Mouse (Mus musculus) adrenal gland, postnatal 36 days (tissue): ENCODE results near the gene Bmpr2. TPM values are rescaled to one million over a fixed set of nuclear protein-coding genes. Genes with fewer than 3 reads are reported as not detected.

Experiments used
- DNase-seq, 2 experiments: peaks; one replicate each; pipeline ENCODE4 v3.0.0; 2021; ENCODE audit warnings: mixed read lengths in 1 of 2
- total RNA-seq, 2 experiments: library from RNA; stranded (reverse); gene quantifications; 2 replicates each; pipeline ENCODE4 v1.2.3; 2021

The Bmpr2 gene
- total RNA-seq, 2 experiments from 2014 or later, result 73.4 to 78.1 TPM

DNA sequence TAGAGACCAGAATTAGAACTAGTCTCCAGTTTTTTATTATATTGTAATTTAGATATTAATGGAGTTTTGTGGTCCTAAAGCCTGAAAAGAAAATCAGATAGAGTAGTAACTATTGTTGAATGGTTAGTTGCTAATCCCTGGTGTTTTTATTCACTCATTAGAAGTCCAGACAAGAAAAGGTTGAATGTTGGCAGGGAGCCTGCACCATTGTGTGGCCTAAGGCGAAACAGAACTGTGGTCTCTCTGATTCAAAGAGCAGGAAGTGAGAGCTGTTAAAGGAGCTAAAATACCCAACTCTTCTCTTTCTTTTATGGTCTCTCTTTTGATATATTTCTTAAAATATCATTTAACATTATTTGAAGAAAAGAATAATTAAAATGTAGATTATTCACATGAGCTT lies 32.1 kb downstream of the Bmpr2 start:
- DNase-seq, result peak; percentile 34 to 46

DNA sequence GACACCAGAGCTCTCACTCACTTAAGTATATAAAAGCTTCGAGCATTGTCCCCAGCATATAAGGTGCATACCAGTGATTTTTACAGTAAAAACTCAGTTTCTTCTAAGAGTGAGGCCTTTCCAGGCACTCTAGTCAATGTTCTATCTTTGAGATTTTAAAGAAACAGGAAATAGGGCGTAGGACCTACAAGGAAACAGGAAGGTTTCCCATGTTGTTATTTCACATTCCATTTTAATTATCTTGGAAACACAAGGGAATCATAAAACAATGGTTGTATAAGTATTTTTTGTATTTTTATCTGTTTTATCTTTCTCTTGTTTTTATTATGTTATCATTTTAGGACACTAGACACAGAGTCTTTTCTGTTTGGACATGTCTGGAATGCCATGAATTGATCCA lies 34.7 kb downstream of the Bmpr2 start:
- DNase-seq, result no peak

DNA sequence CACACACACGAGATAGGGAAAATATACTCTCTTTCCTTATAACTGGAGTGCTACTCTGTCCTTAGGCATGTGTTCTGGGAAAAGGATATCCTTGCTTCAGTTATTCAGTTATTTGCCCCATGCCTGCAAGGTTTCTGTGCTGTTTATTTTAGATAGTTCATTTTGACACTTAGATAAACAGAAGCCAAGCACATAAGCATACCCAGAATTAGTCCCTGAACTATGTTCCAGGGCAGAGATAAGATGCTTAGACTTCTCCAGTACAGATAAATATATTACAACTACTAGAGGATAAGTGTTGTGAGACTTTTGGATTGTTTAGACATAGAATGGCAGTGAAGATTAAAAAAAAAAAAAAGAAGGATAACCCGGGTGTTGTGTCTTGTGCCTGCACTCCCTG lies 41.2 kb downstream of the Bmpr2 start:
- no peak for DNase-seq

DNA sequence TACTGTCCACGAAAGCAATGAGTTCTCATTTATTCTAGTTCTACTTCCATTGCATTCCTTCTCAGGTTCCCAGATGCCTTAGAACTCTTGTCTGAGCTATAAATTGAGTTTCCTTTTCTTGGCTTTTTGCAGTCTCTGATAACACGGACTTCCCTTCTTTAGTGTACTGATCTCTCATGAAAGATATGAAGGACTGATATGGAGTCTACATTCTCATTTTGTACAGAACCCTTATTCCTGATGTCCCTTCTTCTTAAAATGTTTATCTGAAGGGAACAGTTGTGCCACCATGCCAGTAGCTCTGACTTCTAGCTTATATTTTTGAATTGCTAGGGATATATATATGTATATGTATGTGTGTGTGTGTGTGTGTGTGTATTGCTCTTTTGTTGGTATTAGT lies 46.7 kb downstream of the Bmpr2 start:
- DNase-seq, result no peak

DNA sequence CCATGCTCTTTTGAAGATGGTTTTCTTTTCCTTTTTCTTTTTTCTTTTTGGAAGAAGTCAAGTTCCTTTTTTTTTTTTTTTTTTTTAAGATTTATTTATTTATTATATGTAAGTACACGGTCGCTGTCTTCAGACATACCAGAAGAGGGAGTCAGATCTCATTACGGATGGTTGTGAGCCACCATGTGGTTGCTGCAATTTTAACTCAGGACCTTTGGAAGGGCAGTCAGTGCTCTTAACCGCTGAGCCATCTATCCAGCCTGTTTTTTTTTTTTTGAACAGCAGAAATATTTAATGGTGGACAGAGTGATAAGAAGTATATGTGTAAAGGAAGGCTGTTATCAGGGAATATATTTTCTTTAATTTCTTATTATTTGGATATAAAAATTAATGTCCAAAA lies 49.6 kb downstream of the Bmpr2 start:
- DNase-seq, result no peak

DNA sequence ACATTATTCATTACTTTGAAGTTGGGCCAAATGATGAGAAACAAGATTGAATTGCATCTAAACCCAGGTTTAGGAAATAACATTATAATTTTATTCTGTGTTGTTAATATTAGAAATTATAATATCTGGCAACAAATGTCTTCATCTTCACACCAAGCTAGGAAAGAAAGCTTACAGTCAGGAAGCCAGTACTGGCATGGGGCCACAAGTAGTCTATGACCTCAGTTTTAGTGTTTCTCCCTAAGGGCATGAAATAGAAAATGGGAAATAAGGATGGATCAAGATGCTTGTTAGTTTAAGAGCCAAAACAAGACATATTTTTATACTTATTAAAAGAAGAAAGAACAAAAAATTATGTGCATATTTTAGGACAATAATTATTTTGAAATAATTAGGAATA lies 62.2 kb downstream of the Bmpr2 start:
- DNase-seq, result peak; percentile 27 to 40

DNA sequence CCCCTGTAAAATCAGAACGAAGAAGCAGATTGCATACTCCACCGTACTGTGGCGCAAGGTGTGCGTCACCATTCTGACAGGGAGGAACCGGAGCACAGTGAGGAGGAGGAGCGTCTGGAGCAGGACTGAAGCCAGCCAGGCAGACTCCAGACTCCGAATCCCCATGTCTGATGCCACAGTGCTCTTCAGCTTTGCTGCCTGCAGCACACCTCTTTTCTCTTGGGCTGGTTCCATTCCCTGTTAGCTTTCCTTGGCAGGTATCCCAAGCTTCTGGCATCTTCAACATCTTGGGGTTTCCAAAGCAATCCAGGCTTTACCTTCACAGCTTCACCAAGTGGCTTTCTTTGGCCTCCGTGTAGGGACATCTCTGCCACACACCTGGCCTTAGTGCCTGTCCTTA lies 63.4 kb downstream of the Bmpr2 start:
- no peak for DNase-seq

DNA sequence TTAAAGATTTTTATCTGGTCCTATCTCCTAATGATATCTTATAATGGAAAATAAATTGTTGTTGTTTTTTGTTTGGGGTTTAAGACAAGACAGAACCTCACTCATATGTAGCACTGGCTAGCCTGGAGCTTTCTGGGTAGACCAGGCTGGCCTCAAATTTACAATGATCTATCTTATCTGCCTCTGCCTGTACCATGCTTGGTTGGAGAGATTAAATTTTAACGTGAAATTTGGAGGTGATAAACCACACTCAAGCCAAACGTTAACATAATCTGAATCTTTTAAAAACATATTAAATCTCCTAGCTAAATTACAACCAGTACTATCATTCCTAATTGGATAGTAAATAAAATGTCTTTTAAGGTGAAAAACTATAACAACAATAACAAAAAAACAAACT lies 66.2 kb downstream of the Bmpr2 start:
- DNase-seq, result no peak

DNA sequence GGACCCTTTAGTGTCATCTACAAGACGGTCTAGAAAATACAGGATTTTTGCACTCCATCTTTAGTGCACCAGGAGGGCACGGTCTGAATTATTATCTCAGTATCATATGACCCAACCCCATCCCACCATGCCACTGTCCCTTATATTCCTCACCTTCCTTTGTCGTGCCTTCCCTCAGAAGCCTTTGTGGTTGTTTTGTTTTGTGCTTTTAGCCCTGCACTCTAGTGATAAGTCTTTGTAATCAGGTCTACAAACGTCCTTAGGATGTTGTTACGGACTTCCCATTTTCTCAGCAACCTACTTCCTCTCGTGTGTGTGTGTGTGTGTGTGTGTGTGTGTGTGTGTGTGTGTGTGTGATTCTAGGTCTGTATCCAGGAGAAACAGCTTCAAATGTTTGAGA lies 67.0 kb downstream of the Bmpr2 start:
- DNase-seq, result no peak

DNA sequence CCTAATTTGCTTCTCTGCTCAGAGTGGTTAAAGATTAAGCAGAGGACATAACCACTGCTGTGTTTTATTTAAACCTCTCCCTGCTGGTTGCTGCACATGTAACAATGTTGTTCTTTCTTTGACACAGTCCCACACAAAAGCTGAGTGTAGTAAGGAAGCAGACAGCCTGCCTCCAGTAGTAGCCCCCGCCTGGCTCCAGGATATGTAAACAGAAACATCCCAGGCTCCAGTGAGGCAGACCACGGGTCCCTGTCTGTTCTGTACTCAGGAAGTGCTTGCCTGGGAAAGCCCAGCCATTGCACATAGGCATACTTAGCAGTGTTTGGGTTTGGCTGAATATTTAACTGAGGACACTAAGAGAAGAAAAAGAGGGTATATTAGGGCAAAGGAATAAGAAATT lies 70.5 kb downstream of the Bmpr2 start:
- DNase-seq, result peak in 1 of 2 experiments; percentile 3

DNA sequence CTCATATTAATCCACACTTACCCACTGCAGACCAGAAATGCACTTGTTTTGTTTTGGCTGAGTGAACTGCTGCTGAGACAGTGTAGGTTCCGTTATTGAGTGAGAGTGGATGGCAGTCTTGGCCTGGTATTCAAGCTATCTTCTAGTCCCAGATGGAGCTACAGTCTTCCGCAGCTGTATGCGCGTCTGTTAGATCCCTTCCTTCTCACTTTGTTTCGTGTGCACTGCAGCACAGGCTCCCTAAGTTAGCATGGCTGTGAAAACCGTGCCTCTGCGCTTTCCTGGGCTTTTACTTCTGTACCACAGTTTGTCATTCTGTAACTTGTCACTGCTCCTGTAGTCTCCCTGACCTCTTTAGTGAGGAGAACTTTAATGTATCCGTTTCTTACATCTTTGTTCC lies 85.1 kb downstream of the Bmpr2 start:
- DNase-seq, result peak in 1 of 2 experiments; percentile 9

DNA sequence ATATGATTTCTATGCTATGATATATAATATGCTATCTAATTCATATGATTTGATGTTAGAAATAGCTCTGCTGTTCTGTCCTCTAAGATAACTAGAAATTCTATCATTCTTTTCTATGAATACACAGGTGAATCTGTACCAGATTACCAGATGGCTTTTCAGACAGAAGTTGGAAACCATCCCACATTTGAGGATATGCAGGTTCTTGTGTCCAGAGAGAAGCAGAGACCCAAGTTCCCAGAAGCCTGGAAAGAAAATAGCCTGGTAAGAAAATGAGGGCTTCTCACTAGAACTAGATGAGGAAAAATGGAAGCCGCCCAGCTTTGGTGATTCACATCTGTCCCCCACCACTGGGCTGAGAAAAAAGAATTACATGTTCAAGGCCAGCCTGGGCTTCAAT lies 95.8 kb downstream of the Bmpr2 start:
- peak; percentile 26 to 40 for DNase-seq

DNA sequence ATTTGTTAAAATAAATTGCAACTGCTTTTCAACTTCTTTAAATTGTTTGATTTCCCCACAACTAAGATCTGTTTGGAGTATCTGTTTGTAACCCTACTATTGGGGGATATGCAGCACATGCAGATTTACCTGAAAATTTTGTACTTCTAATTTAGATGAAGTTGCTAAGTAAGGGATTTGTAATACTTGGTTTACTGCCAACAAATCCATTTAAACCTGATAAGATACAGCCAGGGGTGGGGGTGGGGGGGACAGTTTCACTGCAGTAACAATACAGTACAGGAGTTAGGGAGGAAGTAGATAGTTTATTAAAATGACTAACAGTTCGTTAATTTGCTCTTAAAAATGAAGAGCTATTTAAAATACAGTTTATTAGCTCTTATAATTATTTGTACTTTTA lies 98.9 kb downstream of the Bmpr2 start:
- no peak for DNase-seq

DNA sequence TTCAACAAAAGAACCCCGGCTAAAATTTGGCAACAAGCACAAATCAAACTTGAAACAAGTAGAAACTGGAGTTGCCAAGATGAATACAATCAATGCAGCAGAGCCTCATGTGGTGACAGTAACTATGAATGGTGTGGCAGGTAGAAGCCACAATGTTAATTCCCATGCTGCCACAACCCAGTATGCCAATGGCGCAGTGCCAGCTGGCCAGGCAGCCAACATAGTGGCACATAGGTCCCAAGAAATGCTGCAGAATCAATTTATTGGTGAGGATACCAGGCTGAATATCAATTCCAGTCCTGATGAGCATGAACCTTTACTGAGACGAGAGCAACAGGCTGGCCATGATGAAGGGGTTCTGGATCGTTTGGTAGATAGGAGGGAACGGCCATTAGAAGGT lies 104.8 kb downstream of the Bmpr2 start:
- DNase-seq, result peak in 1 of 2 experiments; percentile 16

DNA sequence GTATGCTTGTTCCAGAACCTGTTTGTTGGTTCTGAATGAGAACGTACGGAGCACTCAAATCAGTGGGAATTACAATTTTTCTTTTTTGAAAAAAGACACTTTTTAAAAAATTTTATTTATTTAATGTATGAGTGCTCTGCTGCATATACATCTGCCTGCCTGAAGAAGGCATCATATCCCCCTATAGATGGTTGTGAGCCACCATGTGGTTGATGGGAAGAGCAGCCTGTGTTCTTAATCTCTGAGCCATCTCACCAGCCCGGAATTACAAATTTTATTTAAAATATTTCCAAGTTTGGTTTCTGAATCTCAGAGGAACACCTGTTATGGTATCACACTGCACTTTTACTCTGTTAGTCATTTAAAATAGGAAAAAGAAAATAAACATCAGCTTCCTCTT lies 110.8 kb downstream of the Bmpr2 start:
- DNase-seq, result no peak

DNA sequence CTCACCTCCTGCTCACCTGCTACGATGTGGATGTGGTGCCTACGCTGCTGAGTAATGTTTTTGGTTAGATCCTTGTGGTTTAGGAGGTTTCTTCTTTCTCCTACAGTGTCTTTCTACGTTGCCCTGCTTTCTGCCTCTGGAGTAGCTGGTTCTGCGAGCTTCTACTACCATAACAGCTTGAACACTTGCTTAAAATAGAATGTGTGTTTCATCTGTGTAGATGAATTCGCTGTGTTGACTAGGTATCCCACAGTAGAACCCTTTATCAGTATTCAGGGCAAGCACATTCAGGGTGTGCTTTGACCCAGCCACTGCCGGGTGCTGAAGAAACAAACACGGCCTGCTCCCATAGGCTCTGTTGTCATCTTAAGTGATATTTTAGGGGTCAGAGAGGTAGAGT lies 114.9 kb downstream of the Bmpr2 start:
- no peak for DNase-seq

DNA sequence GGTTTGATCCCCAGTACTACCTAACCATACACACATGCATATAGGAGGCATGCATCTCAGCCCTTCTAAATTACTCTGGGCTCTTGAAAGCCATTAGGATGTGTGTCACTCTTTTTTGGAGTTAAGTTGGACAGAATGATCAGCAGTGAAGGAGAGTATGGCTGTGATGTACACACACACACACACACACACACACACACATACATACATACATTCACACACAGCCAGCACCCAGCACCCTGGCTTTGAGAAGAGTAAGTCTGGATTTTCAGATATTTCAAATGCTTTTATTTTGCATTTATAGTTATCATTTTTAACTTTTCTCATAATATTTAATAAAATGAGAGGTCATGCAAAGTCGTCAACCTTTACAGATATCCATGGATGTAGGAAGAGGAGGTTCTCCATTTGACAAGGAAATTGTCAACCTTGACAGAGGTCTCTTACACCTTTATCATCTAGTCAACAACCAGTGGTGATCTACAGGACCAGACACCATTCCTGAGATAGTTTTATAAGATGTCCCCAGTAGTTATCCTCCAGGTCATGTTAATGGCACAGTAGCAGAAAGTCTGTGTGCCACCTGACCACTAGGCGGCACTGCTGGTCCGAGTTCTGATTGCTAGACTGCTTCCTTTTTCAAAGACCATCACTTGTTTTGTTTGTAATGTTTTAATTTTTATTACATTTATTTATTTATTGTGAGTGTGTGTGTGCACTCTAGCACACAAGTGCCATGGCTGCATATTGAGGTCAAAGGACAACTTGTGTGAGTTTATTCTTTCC lies 120.3 kb downstream of the Bmpr2 start:
- DNase-seq, result peak; percentile 83 to 88

DNA sequence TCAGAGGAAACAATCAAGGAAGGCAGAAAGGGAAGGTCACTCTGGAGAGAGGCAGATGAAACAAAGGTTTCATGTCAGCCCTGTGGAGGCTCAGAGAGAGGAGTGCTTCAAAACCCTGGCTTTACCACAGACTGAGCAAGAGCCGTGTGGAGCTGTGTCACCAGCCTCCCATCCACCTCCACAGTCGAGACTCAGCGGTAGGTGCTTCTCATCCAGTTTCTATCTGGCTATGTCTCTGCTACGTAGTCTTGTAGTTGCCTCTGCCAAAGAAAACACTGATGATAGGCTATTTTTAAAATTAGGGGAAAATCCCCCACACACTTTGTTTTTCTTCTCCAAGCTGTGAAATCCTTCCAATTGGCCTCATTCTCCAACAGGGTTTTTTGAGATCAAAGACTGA lies 123.7 kb downstream of the Bmpr2 start:
- DNase-seq, result no peak

DNA sequence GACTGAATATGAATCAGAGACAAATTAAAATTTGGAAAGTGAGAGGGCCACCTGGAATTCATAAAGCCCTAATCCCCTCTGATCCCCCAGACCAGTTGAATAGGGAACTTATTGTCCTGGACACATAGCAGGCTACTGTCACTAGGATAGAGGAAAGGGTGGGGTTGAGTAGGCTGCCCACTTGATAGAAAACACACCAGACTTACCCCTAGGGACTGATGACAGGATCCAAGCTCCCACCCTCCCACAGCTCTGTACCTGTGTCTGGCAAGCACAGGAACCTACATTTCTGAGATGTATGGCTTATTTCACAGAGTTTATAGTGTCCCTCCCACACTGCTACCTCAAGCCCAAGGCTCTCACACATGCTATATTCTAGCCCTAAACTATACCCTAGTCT lies 124.8 kb downstream of the Bmpr2 start:
- no peak for DNase-seq

DNA sequence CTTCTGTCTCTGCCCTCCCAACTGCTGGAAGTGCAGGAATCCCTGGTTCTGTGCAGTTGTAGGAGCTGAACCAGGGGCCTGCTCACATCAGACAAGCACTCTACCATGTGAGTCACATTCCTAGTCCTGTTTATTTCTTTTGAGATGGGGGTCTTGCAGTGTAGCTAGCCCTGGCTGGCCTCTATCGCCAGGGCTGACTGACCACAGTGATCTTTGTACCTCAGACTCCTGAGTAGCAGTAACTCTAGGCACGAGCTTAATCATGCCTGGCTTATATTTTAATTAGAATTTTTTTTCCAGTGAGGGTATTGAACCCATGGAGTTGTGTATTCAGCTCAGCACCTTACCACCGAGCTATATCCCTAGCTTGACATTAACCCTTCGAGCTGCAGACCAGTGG lies 128.0 kb downstream of the Bmpr2 start:
- no peak for DNase-seq

DNA sequence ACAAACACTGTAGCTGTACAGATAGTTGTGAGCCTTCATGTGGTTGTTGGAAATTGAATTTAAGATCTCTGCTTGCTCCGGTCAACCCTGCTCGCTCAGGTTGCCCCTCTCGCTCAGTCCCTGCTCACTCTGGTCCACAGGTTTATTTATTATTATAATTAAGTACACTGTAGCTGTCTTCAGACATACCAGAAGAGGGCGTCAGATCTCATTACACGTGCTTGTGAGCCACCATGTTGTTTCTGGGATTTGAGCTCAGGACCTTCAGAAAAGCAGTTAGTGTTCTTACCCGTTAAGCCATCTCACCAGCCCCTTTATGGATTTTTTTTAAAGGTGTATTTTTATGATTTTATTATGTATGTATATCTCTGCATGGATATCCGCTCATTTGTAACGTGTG lies 129.6 kb downstream of the Bmpr2 start:
- DNase-seq, result no peak

DNA sequence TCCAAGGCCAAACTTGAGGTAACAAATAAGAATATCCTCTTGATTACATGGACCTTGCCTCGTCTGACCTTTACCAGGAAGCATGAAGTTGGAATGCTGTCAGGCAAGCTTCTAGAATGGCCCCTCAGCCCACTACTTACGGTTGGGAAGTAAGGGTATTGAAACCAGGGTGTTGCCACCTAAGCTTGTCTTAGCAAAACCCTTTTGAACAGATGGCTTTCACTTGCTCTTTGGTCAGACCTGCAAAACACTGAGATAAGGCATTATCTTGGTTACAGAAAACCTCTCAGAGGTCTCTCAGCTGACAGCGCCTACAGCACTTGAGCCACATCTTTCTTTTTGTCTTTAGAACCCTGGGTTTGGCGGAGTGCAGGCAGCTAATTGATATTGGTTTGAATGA lies 130.8 kb downstream of the Bmpr2 start:
- DNase-seq, result no peak

DNA sequence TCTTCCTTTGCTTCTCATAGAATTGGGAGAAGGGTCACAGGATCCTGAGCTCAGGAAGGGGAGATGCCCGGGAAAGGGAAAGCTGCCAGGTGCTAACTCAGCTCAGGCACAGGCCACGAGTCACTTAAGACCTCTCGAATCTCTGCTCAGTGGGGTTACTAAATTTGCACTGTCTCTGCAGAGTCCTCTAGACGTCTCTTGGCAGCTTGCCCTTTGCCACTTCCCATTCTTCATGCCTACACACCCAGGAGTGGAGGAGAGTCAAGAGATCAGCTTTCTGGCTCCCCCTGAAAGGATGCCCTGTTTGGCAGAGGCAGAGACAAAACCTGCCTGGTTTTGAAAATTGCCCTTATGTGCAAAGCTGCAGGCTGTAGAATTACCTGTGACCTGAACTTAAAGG lies 132.3 kb downstream of the Bmpr2 start:
- DNase-seq, result peak; percentile 60 to 66

DNA sequence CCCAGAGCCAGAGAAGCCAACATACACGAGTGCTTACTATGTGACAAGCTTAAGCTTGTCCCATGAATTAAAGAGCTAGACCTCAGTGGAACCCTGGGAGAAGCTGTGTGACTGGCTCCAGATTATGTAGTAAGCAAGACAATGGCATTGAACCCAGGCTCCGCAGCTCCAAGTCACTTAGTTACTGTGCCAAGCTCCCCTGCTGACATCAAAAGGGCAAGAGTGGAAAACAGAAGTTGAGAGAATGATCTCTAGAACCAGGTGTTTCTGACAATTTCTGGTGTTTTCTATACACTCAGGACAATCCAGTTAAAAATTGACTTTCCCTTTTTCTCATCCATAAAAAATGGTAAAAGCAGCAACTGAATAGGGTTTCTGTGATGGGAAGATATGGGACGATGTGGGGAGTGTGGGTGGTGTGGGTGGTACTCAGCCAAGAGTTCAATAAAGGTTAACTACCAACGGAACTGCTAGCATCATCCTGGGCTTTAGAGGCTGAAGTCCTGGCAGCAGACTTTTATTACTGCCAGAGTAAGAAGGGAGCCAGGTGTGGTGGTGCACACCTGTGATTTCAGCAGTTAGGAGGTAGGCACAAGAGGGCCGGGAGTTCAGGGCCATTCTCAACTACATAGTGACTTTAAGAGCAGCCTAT lies 134.1 kb downstream of the Bmpr2 start:
- DNase-seq, result no peak
